Mouse (Mus musculus) urinary bladder, postnatal 36 days (tissue): ENCODE results near the gene Slc2a8.

Experiments
- DNase-seq, 2 experiments: peaks; one replicate each; pipeline ENCODE4 v3.0.0; 2022; ENCODE audit warnings: low spot score in 2 of 2, mixed read lengths in 1 of 2

The Slc2a8 gene

GRCm38 (mm10) chr2:32971235-32971634 lies 10.6 kb downstream of the Slc2a8 start:
- no peak for DNase-seq

DNA sequence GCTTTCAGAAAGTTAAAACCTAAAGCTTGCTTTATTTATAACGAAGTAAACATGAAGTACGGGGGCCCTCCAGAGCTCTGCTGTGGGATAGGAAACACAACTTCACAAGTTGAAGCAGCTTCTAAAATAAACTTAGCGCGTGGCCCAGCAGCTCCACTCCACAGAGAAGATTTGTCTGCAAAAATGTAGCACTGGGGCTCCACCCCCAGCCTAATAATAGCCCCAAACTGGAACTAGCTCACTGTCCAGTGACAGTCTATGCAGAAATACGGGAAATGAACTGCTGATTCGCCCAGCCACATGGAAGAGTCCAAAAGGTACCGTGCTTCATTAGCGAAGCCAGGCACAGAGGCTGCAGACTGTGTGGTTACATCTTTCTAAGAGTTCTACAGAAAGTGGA lies 12.6 kb downstream of the Slc2a8 start:
- no peak for DNase-seq

- DNase-seq = no peak
Observed at GRCm38 (mm10) chr2:32968024-32968614, 13.8 kb downstream of the Slc2a8 start.

DNA sequence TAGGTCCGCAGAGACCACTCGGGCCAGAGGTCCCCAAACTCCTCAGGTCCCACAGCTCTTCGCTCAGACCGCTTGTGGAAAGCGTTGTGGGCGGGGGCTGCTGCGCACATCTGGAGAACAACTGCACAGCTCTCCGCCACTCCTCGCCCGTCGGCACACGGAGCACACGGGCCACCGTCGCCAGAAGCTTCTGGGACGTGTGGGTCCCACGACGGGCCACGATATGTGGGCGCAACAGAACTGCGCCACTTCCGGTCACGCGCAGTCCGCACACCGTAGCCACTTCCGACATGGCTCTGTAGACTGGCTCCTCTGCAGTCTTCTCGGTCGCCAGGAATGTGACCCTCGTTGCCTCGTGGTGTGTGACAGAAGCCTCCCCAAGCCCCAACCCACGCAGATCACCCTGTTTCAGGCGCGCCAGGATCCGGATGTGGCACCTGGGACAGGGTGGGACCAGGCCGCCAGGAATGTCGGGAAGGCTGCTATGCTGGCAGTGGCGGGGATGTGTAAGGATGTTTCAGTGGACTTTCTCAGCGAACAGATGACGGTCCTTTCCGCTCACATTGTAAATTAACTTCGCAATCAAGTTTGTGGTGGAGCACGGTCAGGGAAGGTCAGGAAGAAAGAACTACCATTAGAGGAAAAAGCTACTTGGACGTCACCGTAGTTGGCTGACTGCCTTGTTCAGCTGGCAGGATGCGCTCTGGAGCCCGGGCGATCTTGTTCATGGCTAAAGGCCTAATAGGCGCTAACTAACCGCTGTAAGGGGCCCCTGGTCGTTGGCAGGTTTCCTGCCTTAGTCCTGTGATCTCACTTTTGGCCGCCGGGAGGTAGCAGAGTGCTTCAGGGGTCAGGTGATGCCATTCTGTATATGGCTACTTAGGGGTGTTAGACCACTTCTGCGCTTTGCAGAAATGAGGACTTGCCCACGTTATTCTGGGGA lies 14.9 kb downstream of the Slc2a8 start:
- peak; percentile 82 to 85 for DNase-seq

GRCm38 (mm10) chr2:32966184-32966688 lies 15.6 kb downstream of the Slc2a8 start:
- no peak for DNase-seq

DNA sequence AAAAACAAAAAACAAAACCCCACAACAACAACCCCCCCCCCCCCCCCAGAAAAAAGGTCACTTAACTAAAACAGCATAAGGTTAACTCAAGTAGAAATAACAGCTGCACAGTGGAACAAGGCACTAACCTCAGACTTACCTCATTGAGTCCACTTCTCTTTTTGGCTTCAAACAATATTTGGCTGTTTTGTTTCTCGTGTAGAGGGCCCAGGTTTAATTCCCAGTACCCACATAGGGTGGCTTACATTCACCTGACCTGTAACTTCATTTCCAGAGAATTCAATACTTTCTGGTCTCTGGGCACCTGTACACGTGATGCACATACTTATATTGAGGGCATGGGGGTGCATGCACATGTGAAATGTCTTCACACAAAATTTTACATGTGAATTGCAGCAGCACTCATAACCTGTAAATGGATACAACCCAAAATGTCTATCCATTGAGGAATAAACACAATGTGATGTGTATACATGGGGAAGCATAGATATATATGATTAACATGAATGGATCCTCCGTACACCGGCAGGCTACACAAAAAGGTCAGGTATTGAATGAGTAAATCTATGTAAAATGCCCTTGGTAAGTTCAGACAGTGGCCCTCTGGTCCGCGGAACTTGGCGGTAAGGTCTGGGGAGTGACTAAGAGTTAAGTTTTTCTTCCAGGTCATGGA lies 16.2 kb downstream of the Slc2a8 start:
- no peak for DNase-seq

DNA sequence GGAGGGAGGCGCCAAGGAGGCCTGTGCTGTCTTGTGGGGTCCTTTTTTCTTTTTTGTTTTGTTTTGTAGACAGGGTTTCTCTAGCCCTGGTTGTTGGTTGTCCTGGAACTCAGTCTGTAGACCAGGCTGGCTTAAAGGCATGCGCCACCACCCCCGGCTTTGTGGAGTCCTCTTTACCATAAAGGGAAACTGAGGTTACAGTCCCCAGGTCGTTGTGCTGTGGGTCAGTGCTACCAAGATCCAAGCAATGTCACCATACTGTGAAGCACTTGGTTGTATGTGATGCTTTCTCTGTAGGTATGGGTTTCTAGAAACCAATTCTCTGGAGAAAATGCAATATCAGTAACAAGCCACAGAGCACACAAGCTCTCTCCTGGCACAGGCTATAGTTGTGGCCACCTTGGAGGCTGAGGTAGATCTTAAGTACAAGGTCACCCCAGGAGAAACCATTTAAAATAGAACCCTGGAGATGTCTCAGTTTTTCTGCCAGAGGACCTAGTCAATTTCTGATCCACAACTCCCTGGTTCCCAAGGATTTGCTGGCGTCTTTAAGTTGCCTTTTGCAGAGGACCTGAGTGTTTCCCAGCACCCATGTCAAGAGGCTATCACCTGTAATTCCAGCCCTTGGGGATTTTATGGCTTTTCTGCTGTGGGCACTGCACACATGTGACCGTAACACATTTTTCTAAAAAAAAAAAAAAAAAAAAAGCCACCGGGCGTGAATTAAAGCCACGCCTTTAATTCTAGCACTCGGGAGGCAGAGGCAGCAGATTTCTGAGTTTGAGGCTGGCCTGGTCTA lies 17.0 kb downstream of the Slc2a8 start:
- no peak for DNase-seq

GRCm38 (mm10) chr2:32963981-32964380 lies 17.9 kb downstream of the Slc2a8 start:
- no peak for DNase-seq

DNA sequence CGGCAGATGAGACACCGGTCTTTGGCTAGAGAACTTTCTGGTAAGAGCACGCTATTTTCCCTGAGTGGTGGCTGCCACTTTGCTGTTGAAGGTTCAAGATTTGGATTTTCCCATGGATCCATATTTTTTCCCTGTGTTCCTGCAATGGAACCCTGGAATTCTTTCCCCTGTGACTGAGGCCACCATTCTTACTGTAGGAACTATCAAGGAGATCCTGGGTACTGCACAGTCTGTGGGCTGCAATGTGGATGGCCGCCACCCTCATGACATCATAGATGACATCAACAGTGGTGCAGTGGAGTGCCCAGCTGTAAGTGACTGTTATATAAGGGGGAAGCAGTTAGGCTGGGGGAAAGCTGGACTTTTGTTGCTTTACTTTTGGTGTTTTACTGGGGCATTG lies 18.3 kb downstream of the Slc2a8 start:
- DNase-seq = no peak

DNA sequence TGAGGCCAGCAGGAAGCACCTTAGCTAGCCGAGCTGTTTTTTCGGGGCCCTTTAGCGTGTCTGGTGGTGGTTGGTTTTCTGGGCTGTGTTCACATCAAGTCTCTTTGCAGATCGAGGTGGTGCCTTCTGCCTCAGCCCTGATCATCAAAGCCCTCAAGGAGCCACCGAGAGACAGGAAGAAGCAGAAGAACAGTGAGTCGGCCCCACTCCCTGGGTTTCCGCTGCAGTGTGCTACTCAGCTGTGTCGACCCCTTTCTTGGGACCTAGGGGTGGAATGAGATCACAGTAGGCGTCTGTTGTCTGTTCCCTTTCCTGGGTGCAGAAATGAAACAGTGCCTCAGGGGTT lies 19.0 kb downstream of the Slc2a8 start:
- DNase-seq = no peak

DNA sequence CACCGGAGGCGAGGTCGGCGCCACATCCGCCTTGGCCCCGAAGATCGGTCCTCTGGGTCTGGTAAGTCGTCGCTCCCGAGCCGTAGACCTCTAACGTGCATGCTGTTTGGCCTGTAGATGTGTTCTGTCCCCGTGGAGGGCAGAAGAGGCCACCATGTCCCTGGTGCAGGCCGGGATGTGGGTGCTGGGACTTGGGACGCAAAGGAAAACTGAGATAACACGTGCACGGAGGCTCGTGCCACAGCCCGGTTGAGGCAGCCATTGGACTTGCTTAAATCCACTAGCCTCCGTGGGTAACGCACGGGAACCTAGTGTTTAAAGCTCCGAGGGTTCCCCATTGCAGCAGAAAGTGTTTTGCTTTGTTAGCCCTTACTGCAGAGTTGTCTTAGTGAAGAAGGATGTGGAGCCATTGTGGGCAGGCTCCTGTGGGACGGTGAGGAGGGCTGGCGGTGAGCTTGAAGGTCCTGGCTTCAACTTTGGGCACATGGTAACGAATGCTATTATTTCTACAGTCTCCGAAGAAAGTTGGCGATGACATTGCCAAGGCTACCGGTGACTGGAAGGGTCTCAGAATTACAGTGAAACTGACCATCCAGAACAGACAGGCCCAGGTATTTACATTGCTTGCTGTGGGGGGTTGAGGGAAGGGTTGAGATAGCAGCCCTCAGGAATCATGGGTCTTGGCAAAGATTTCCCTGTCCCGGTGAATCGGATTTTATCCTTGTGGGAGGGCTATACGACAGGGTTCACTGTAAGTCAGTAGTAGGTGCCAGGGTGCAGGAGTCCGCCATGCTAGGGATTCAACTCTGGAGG lies 19.6 kb downstream of the Slc2a8 start:
- peak; percentile 11 to 22 for DNase-seq

DNA sequence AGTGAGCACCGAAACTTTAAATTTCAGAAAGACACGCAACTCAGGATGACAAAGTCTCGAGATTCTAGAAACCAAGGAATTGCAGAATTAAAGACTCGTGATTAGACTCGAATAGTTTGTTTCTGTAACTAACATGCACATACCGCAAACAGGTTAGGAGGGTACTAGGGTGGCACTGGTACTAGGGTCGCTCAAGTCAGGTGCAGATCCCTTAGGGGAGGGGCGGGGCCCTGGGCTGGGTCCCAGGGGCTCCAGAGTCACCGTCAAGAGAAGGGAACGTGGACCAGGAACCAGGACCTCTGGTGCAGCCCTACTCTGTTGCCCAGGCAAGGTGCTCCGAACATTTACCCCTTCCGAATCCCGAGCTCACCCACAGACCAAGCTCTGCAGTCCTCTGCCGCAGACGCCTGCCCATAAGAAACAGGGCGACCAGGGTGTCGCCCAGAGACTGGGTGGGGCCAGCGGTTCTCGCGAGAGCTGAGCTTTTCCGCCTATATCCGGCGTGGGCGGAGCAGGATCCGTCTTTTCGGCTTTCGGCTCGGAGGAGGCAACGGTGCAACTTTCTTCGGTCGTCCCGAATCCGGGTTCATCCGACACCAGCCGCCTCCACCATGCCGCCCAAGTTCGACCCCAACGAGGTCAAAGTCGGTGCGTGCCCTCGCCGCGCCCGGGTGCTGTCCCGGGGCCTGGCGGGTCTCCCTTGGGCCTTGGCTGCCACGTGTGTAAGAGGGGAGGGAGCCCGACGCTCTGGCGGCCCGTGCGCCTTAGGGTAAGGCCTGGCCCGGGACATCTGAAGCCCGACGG lies 20.5 kb downstream of the Slc2a8 start, which contains the start of the genes Rpl12 and Lrsam1:
TSS of gene Rpl12 (plus strand) at position 368 of the 804 bp plus-strand sequence.
TSS of gene Lrsam1 (minus strand) at position 423 of the 804 bp plus-strand sequence.
- peak; percentile 94 to 95 for DNase-seq

GRCm38 (mm10) chr2:32960273-32960672 lies 21.6 kb downstream of the Slc2a8 start:
- DNase-seq = no peak

GRCm38 (mm10) chr2:32957344-32957743 lies 24.5 kb downstream of the Slc2a8 start:
- DNase-seq = no peak

GRCm38 (mm10) chr2:32954581-32954980 lies 27.3 kb downstream of the Slc2a8 start:
- no peak for DNase-seq

- no peak for DNase-seq
Observed at GRCm38 (mm10) chr2:32947454-32947853, 34.4 kb downstream of the Slc2a8 start.

DNA sequence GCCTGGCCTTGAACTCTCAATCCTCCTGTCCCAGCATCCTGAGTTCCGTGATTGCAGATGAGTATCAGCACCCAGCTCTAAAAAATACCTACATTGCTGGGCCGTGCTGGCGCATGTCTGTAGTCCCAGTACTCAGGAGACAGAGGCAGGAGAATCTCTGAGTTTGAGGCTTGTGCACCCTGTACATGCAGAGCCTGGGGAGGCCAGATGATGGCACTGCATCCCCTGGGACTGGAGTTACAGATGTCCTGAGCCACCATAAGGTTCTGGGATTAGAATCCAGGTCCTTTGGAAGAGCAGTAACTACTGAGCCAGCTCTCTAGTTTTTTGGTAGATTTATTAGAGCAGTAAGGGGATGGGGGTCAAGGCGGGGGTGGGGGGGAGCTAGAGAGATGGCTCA lies 41.4 kb downstream of the Slc2a8 start:
- DNase-seq = no peak

GRCm38 (mm10) chr2:32939418-32939817 lies 42.5 kb downstream of the Slc2a8 start:
- no peak for DNase-seq

- DNase-seq = no peak
Observed at GRCm38 (mm10) chr2:32938741-32939140, 43.1 kb downstream of the Slc2a8 start.

DNA sequence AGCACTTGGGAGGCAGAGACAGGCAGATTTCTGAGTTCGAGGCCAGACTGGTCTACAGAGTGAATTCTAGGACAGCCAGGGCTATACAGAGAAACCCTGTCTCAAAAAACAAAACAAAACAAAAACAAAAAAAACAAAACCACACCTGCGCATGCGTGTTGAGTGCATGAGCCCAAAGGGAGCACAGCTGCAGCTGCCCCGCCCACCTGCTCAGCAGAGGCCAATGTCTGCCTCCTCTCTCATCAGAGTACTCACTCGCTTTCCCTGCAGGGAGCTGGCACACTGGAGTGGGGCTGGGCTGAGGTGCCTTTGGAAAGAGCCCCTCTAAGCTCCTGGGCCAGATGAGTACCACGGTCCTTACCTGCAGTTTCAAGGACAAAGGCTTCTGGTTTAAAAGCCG lies 50.2 kb downstream of the Slc2a8 start:
- DNase-seq = no peak
